Mouse (Mus musculus): ENCODE results near the gene Dhx30. TPM values are rescaled to one million over a fixed set of nuclear protein-coding genes. Genes with fewer than 3 reads are reported as not detected.
A peak's percentile ranks its signal among the peaks of the same experiment; 100 is the strongest.

The Dhx30 gene
- total RNA-seq, 1 experiment from 2014 or later, result 78.6 TPM

- no peak for ATAC-seq (replicated peaks in 1 of 2; ENCODE audit: insufficient read depth in 1 of 2, low FRiP score in 2 of 2, low TSS enrichment in 1 of 2, low read depth in 1 of 2, poor library complexity in 2 of 2, severe bottlenecking in 2 of 2)
Observed at GRCm38 (mm10) chr9:110054781-110055180, 62.8 kb downstream of the Dhx30 start.

- no peak for ATAC-seq (replicated peaks in 1 of 2; ENCODE audit: insufficient read depth in 1 of 2, low FRiP score in 2 of 2, low TSS enrichment in 1 of 2, low read depth in 1 of 2, poor library complexity in 2 of 2, severe bottlenecking in 2 of 2)
Observed at GRCm38 (mm10) chr9:110054080-110054421, 63.6 kb downstream of the Dhx30 start.

DNA sequence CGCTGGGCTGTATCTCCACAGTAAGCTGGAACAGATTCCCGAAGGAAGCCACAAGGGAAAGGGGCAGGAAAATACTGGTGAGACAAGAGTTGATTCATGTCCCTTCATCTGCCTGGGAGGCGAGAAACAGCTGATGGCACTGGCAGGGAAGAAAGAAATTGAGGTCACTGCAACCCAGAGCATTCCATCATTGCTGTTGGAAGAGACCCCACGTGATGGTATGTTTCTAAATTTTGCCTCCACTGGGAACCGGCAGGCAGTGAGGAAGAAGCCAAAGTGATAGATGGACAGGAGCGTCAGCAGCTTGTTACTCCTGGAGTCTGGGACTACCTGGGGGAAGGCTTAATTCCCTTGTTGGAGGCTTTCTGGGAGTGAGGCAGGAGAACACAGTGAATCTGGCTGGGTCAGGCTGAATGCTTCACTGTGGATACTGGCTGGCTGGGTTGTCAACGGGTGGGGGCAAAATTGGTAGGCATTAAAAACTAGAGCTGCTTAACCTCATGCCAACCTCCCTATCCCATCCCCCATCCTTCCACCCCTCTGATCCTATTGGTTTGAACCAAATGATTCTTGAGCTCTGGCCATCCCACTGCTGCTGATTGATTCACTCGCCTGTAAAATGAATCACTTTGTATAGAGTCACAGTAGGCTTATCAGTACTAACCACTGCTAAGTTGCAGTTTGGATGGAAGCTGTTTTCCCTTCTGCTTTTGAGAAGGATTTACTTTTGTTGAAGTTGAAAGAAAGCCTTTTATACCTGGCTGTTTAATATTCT lies 64.1 kb downstream of the Dhx30 start:
- ATAC-seq (replicated peaks in 1 of 2; ENCODE audit: insufficient read depth in 1 of 2, low FRiP score in 2 of 2, low TSS enrichment in 1 of 2, low read depth in 1 of 2, poor library complexity in 2 of 2, severe bottlenecking in 2 of 2), result no peak

- no peak for ATAC-seq (replicated peaks in 1 of 2; ENCODE audit: insufficient read depth in 1 of 2, low FRiP score in 2 of 2, low TSS enrichment in 1 of 2, low read depth in 1 of 2, poor library complexity in 2 of 2, severe bottlenecking in 2 of 2)
Observed at GRCm38 (mm10) chr9:110052951-110053304, 64.7 kb downstream of the Dhx30 start.

GRCm38 (mm10) chr9:110051869-110052661 lies 65.6 kb downstream of the Dhx30 start:
- ATAC-seq (replicated peaks in 1 of 2; ENCODE audit: insufficient read depth in 1 of 2, low FRiP score in 2 of 2, low TSS enrichment in 1 of 2, low read depth in 1 of 2, poor library complexity in 2 of 2, severe bottlenecking in 2 of 2), result no peak

GRCm38 (mm10) chr9:110051184-110051583 lies 66.4 kb downstream of the Dhx30 start:
- no peak for ATAC-seq (replicated peaks in 1 of 2; ENCODE audit: insufficient read depth in 1 of 2, low FRiP score in 2 of 2, low TSS enrichment in 1 of 2, low read depth in 1 of 2, poor library complexity in 2 of 2, severe bottlenecking in 2 of 2)

DNA sequence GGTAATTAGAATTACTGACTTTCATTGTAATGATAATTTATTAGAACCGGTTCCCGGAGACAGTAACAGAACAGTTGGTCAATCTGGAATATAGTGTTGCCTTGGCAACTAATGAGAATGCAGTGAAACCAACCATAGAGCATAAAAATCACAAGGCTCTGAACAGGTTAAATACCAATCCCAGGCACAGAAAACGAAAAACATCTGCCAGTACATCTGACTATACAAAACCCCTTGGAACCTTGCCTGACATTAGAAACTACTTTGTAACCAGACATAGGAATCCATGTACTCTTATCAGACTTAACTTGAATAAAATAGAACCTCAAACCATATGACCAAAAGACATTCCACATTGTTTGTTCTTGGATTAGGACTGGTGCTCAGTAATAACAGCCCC lies 69.8 kb downstream of the Dhx30 start:
- ATAC-seq (replicated peaks in 1 of 2; ENCODE audit: insufficient read depth in 1 of 2, low FRiP score in 2 of 2, low TSS enrichment in 1 of 2, low read depth in 1 of 2, poor library complexity in 2 of 2, severe bottlenecking in 2 of 2), result no peak

DNA sequence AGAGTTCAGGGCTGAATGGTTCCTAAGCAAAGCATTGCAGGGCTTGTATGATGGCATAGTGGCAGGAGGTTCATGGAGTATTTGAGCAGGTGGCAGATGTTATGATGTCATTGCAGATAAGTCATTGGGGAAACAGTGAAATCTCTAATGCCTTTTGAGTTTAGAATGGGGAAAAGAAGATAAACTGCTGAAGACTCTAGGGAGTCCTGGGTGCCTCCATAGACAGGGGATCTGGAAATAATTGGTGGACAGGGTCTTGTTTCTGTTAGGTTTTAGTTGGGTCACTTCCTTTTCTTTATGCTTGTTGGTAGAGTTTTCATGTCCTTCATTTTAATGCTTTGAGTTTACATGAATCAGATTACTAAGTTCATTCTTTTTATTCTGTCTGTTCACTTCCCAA lies 70.4 kb downstream of the Dhx30 start:
- ATAC-seq (replicated peaks in 1 of 2; ENCODE audit: insufficient read depth in 1 of 2, low FRiP score in 2 of 2, low TSS enrichment in 1 of 2, low read depth in 1 of 2, poor library complexity in 2 of 2, severe bottlenecking in 2 of 2), result no peak

GRCm38 (mm10) chr9:110045763-110046377 lies 71.8 kb downstream of the Dhx30 start:
- ATAC-seq (replicated peaks in 1 of 2; ENCODE audit: insufficient read depth in 1 of 2, low FRiP score in 2 of 2, low TSS enrichment in 1 of 2, low read depth in 1 of 2, poor library complexity in 2 of 2, severe bottlenecking in 2 of 2), result no peak

- ATAC-seq (replicated peaks in 1 of 2; ENCODE audit: insufficient read depth in 1 of 2, low FRiP score in 2 of 2, low TSS enrichment in 1 of 2, low read depth in 1 of 2, poor library complexity in 2 of 2, severe bottlenecking in 2 of 2), result no peak
Observed at GRCm38 (mm10) chr9:110044373-110044772, 73.3 kb downstream of the Dhx30 start.

DNA sequence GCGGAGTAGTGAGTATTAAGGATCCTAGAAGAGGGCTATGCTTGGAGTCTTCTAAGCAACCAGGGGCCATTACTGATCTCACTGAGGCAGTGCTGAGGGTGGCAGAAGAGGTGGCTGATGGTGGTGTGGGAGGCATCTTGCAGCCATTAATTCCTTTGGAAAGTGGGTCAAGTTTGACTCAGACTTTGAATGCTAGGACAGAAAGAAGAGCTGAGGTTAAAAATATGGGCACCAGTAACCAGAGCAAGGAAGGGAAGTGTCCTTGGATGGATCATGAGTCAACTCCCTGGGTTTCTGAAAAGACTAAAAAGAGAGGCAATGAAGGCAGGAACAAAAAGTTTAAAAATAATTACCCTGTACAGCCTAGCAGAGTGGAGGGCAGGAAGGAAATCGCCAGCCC lies 79.1 kb downstream of the Dhx30 start:
- no peak for ATAC-seq (replicated peaks in 1 of 2; ENCODE audit: insufficient read depth in 1 of 2, low FRiP score in 2 of 2, low TSS enrichment in 1 of 2, low read depth in 1 of 2, poor library complexity in 2 of 2, severe bottlenecking in 2 of 2)

- ATAC-seq (replicated peaks in 1 of 2; ENCODE audit: insufficient read depth in 1 of 2, low FRiP score in 2 of 2, low TSS enrichment in 1 of 2, low read depth in 1 of 2, poor library complexity in 2 of 2, severe bottlenecking in 2 of 2), result peak; percentile 90 to 97
Observed at GRCm38 (mm10) chr9:110037895-110038294, 79.7 kb downstream of the Dhx30 start.

DNA sequence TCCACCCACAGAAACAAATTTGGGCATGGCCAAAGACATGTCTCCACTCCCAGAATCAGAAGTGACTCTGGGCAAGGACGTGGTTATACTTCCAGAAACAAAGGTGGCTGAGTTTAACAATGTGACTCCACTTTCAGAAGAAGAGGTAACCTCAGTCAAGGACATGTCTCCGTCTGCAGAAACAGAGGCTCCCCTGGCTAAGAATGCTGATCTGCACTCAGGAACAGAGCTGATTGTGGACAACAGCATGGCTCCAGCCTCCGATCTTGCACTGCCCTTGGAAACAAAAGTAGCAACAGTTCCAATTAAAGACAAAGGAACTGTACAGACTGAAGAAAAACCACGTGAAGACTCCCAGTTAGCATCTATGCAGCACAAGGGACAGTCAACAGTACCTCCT lies 82.5 kb downstream of the Dhx30 start:
- no peak for ATAC-seq (replicated peaks in 1 of 2; ENCODE audit: insufficient read depth in 1 of 2, low FRiP score in 2 of 2, low TSS enrichment in 1 of 2, low read depth in 1 of 2, poor library complexity in 2 of 2, severe bottlenecking in 2 of 2)

Other genes starting within 250 kb of the Dhx30 start
- gene Cdc25a, start 242.3 kb downstream of the Dhx30 start, total RNA-seq (2017), result 37.5 and 42.5 TPM in 2 replicates
- 21.2 and 35.4 TPM in 2 replicates for gene Map4, start 186.4 kb downstream of the Dhx30 start, total RNA-seq (2017)
- 90.3 and 92.9 TPM in 2 replicates for gene Smarcc1, start 122 bp downstream of the Dhx30 start, total RNA-seq (2017)
- 0.88 and 1.6 TPM in 2 replicates for gene Cspg5, start 126.0 kb upstream of the Dhx30 start, total RNA-seq (2017)
- gene Elp6, start 187.3 kb upstream of the Dhx30 start, total RNA-seq (2017), result 3.6 and 5.3 TPM in 2 replicates
- gene Scap, start 215.5 kb upstream of the Dhx30 start, total RNA-seq (2017), result 21.4 and 23.2 TPM in 2 replicates